Mouse (Mus musculus) stomach, embryonic 16.5 days (tissue): Measurements from ENCODE around the gene Unc13d. TPM values are rescaled to one million over a fixed set of nuclear protein-coding genes. Genes with fewer than 3 reads are reported as not detected.
"Not testable (repeated sequence)": the region's sequence is repeated elsewhere in the genome, so short reads cannot be mapped to it uniquely, and the experiment has no call there.

Source experiments
- ATAC-seq: fragments of 200-750 bp; cut with Nextera tagmentation; 2 replicates; pipeline ENCODE4 v1.8.0; 2017; ENCODE audit warnings: moderate number of reproducible peaks, moderate TSS enrichment; ENCODE audit not compliant: insufficient read depth, low FRiP score
- H3K27ac ChIP-seq: fragments of 300-500 bp; sonication (generic); 2 replicates; pipeline ENCODE4 v1.5.1; 2014; ENCODE audit warnings: low read length
- H3K27me3 ChIP-seq: fragments of 300-500 bp; sonication (generic); 2 replicates; pipeline ENCODE4 v1.6.1; 2014; ENCODE audit warnings: low read length, control low read depth, mixed read lengths; ENCODE audit not compliant: control insufficient read depth, insufficient read depth
- H3K36me3 ChIP-seq: fragments of 300-500 bp; sonication (generic); 2 replicates; pipeline ENCODE4 v1.6.1; 2014; ENCODE audit warnings: low read length; ENCODE audit not compliant: control insufficient read depth, insufficient read depth
- H3K4me1 ChIP-seq: fragments of 300-500 bp; sonication (generic); 2 replicates; pipeline ENCODE4 v1.6.1; 2014; ENCODE audit warnings: low read length, control low read depth, mixed read lengths; ENCODE audit not compliant: control insufficient read depth, insufficient read depth
- H3K4me2 ChIP-seq: fragments of 300-500 bp; sonication (generic); 2 replicates; pipeline ENCODE4 v1.6.1; 2014; ENCODE audit warnings: low read depth, low read length, mixed read lengths
- H3K4me3 ChIP-seq: fragments of 300-500 bp; sonication (generic); replicated peaks from 2 replicates; pipeline ENCODE4 v1.5.1; 2014; ENCODE audit warnings: mild to moderate bottlenecking, low read length
- H3K9ac ChIP-seq: fragments of 300-500 bp; sonication (generic); 2 replicates; pipeline ENCODE4 v1.6.1; 2014; ENCODE audit warnings: low read length
- H3K9me3 ChIP-seq: fragments of 300-500 bp; sonication (generic); replicated peaks from 2 replicates; pipeline ENCODE4 v1.6.1; 2016; ENCODE audit warnings: low read length, control low read depth; ENCODE audit not compliant: control insufficient read depth
- WGBS: fragments of 180-500 bp; shearing (Covaris S2); extraction: QIAGEN DNeasy Blood & Tissue Kit; methylation state at CpG from one replicate; pipeline ENCODE4 v1.1.7; 2014; 5-methylcytosine and 5-hydroxymethylcytosine counted together
- polyA plus RNA-seq: library from polyadenylated mRNA; unstranded; fragments of >200 nt; fragmentation: Nextera tagmentation; extraction: Ambion mirVana; gene quantifications from 2 replicates; pipeline ENCODE4 v1.2.1, GENCODE M21; 2015

Unc13d gene
- polyA plus RNA-seq, 1 experiment from 2014 or later: 8.3 TPM

GRCm38 (mm10) chr11:116024356-116024808 is 53.4 kb downstream of the Unc13d start:
- WGBS: under 1% methylated on average over 37 of the region's 37 CpGs
- Histone ChIP-seq H3K36me3 (no peaks in the 10 kb centered on the region; the same call in 1 of the 2 replicates), H3K4me1 (peaks cover 2% of the 10 kb centered on the region; the same call in 1 of the 2 replicates), H3K4me2 (no peak overlapping the region), H3K27ac (peak overlapping the region; percentile 100), H3K9ac (peak overlapping the region; percentile 100), H3K9me3 (no peaks in the 10 kb centered on the region), H3K27me3 (no peaks in the 10 kb centered on the region), H3K4me3 (peak overlapping the region; percentile 89)
- ATAC-seq: peak; percentile 97

DNA sequence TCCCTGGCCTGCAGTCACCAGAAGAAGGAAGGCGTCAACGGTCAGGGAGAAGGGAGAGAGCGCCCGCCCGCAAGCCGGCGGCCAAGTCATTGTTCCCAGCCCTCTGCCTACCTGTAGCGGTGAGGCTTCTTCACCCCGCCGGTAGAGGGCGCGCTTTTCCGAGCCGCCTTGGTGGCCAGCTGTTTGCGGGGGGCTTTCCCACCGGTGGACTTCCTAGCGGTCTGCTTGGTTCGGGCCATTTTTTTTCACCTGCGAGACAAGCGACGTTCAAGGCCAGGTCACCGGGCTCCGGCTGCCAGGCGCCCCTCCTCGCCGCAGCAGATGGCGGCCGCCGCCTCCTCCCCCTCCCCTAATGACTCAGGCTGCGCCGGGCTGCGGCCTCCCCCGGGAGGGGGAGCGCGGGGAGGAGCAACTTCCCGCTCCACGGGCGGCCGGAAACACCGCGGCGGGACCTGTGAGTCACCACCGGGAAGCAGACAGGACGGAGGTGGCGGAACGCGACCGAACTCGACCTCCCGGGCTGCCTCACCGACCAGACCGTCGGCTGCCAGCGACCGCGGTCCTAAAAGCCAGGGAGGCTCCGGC is 53.9 kb downstream of the Unc13d start:
- Histone ChIP-seq H3K9ac (peak overlapping the region; percentile 100), H3K4me2 (peak overlapping the region; percentile 56; the same call in 1 of the 2 replicates), H3K27me3 (no peaks in the 10 kb centered on the region), H3K36me3 (no peaks in the 10 kb centered on the region; the same call in 1 of the 2 replicates), H3K27ac (peak overlapping the region; percentile 100), H3K4me3 (peak overlapping the region; percentile 89), H3K9me3 (no peaks in the 10 kb centered on the region), H3K4me1 (peaks cover 2% of the 10 kb centered on the region; the same call in 1 of the 2 replicates)
- peak; percentile 75 for ATAC-seq
- WGBS: under 1% methylated on average over 55 of the region's 57 CpGs

DNA sequence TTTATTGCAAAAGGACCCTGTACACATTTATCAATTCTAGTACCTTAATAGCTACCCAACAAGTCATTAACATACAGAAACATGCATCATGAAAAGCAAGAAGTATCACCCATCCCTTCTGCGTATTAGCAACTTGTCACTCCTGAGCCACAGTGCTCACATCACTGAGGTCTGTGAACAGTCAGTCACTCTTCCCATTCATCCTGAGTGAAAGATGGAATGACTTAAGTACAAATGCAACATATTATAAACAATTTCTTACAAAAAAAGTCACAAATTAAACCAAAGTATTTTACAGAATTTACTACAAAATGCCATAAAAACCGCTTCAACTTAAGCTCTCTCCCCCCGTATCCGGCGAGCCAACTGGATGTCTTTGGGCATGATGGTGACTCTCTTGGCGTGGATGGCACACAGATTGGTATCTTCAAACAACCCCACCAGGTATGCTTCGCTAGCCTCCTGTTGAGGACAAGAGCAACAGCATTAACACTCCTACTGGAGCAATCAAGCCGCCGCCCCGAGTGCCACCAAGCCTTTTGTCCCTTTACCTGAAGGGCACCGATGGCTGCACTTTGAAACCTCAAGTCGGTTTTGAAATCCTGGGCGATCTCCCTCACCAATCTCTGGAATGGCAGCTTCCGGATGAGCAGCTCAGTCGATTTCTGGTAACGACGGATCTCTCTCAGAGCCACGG is 54.5 kb downstream of the Unc13d start:
- H3K4me1 ChIP-seq, H3K9me3 ChIP-seq, H3K27me3 ChIP-seq, H3K36me3 ChIP-seq, ATAC-seq: not testable (repeated sequence)
- Histone ChIP-seq H3K4me3 (peak overlapping the region; percentile 89), H3K9ac (peak overlapping the region; percentile 100), H3K27ac (peak overlapping the region; percentile 100), H3K4me2 (peak overlapping the region; percentile 56)
- WGBS: 2% methylated on average over 18 of the region's 18 CpGs

DNA sequence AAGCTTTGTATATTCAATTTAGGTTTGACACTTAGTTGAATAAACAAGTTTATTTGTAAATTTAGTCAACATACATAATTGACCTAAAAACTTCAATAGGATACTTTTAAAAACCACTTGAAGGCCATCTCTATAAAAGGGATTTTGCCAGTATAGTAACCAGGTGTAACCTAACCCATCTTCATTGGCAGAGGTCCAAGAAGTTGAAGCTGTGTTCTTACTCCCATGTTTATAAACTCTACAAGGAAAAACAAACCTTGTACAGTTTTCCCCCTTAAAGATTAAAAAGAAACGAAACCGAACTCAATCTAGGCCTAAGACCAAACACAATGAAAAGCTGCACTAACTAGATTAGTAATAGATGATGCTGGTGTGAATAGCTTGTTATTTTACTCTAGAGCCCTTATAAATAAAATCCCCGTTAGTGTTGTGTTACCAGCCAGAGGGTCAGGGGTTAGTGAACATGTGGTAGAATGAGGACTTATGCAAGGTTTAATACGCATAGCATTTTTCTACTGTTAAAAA is 55.4 kb downstream of the Unc13d start:
- ATAC-seq: no peak
- Histone ChIP-seq H3K4me3 (peak overlapping the region; percentile 31), H3K36me3 (no peaks in the 10 kb centered on the region; the same call in 1 of the 2 replicates)

GRCm38 (mm10) chr11:116021328-116022220 is 56.2 kb downstream of the Unc13d start:
- no peak for ATAC-seq
- WGBS: 65% methylated on average over 6 of the region's 6 CpGs
- H3K27ac ChIP-seq: no peak overlapping the region
- peak overlapping the region; percentile 0; the same call in 1 of the 2 replicates for H3K4me3 ChIP-seq
- no peaks in the 10 kb centered on the region for H3K27me3 ChIP-seq
- no peak overlapping the region for H3K4me2 ChIP-seq
- H3K4me1 ChIP-seq: peaks cover 2% of the 10 kb centered on the region; the same call in 1 of the 2 replicates
- no peaks in the 10 kb centered on the region; the same call in 1 of the 2 replicates for H3K36me3 ChIP-seq
- H3K9ac ChIP-seq: no peak overlapping the region
- no peaks in the 10 kb centered on the region for H3K9me3 ChIP-seq

More for the DNA sequence above, 55.4 kb downstream of the Unc13d start:
- H3K4me1 ChIP-seq: peaks cover 2% of the 10 kb centered on the region; the same call in 1 of the 2 replicates
- no peaks in the 10 kb centered on the region for H3K9me3 ChIP-seq
- peak overlapping the region; percentile 51 for H3K4me2 ChIP-seq
- H3K27ac ChIP-seq: no peak overlapping the region
- 30% methylated on average over 4 of the region's 4 CpGs for WGBS
- no peak overlapping the region for H3K9ac ChIP-seq
- H3K27me3 ChIP-seq: no peaks in the 10 kb centered on the region

DNA sequence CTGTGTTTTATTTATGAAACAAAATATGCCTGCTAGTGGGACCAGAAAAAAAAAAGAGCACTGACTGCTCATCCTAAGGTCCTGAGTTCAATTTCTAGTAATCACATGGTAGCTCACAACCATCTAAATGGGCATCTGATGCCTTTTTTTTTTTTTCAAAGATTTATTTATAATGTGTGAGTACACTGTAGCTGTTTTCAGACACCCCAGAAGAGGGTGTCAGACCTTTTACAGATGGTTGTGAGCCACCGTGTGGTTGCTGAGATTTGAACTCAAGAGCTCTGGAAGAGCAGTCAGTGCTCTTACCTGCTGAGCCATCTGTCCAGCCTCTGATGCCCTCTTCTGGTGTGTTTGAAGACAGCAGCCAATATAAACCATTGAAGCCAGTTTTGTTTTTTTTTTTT is 57.2 kb downstream of the Unc13d start:
- WGBS: 35% methylated on average over 1 of the region's 1 CpGs

GRCm38 (mm10) chr11:116019976-116020411 is 57.8 kb downstream of the Unc13d start:
- Histone ChIP-seq H3K9ac (no peak overlapping the region), H3K4me3 (no peak overlapping the region), H3K27me3 (no peaks in the 10 kb centered on the region), H3K4me1 (peaks cover 2% of the 10 kb centered on the region; the same call in 1 of the 2 replicates), H3K4me2 (no peak overlapping the region), H3K27ac (peak overlapping the region; percentile 15; the same call in 1 of the 2 replicates), H3K36me3 (no peaks in the 10 kb centered on the region; the same call in 1 of the 2 replicates), H3K9me3 (no peaks in the 10 kb centered on the region)
- WGBS: 83% methylated on average over 2 of the region's 2 CpGs
- ATAC-seq: no peak

More for the DNA sequence above, 57.2 kb downstream of the Unc13d start:
- no peak overlapping the region for H3K4me2 ChIP-seq
- H3K4me1 ChIP-seq: peaks cover 2% of the 10 kb centered on the region; the same call in 1 of the 2 replicates
- no peak for ATAC-seq
- H3K27ac ChIP-seq: no peak overlapping the region
- H3K9me3 ChIP-seq: no peaks in the 10 kb centered on the region
- H3K9ac ChIP-seq: no peak overlapping the region
- no peak overlapping the region for H3K4me3 ChIP-seq
- no peaks in the 10 kb centered on the region for H3K27me3 ChIP-seq
- H3K36me3 ChIP-seq: no peaks in the 10 kb centered on the region; the same call in 1 of the 2 replicates

DNA sequence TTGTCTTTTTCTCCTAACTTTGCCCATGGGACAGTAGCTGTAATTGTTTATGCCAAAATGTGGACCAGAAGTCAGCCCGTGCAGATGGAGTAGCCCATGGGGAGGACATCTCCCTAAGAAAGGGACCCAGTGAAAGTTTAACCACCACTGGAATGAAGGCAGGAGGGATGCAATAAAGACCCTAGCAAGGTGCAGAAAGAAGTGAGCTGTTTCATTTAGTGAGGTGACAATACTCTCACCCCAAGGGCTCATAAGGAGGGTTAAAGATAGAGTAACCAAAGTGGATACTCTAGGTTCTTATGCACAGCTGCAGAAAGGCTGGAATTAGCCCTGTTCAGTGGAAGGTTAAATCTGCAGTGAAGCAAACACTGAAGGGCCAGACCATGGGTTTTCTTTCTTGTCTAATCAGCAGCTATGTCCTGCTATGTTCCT is 58.4 kb downstream of the Unc13d start:
- no peak overlapping the region for H3K4me2 ChIP-seq
- no peak overlapping the region for H3K4me3 ChIP-seq
- WGBS: 50% methylated on average over 1 of the region's 1 CpGs
- no peaks in the 10 kb centered on the region for H3K27me3 ChIP-seq
- no peaks in the 10 kb centered on the region for H3K9me3 ChIP-seq
- H3K27ac ChIP-seq: no peak overlapping the region
- no peak overlapping the region for H3K9ac ChIP-seq
- peaks cover 2% of the 10 kb centered on the region; the same call in 1 of the 2 replicates for H3K4me1 ChIP-seq
- H3K36me3 ChIP-seq: no peaks in the 10 kb centered on the region; the same call in 1 of the 2 replicates
- ATAC-seq: no peak
